Mouse (Mus musculus) ES-E14 (cell line): ENCODE measurements around the gene Ace3. TPM values are rescaled to one million over a fixed set of nuclear protein-coding genes. Genes with fewer than 3 reads are reported as not detected.

ENCODE experiments used
- DNase-seq: peaks from one replicate; pipeline ENCODE4 v3.0.0-alpha.2; 2013; ENCODE audit warnings: low read depth, low spot score
- H3K27ac ChIP-seq: 2 replicates; pipeline ENCODE4 v1.5.1; 2012; ENCODE audit warnings: low read depth, mild to moderate bottlenecking, low read length, moderate library complexity, mixed read lengths; ENCODE audit not compliant: poor library complexity, insufficient read depth, severe bottlenecking
- H3K36me3 ChIP-seq: 2 replicates; pipeline ENCODE4 v1.6.1; 2012; ENCODE audit warnings: mild to moderate bottlenecking, low read length, moderate library complexity, mixed read lengths; ENCODE audit not compliant: control insufficient read depth, poor library complexity, insufficient read depth, severe bottlenecking
- H3K4me1 ChIP-seq, 2 experiments: fragments of 150-350 bp in 1 of 2; sonication (generic) in 1 of 2; 2 replicates each; pipeline ENCODE4 v1.6.1; 2012; ENCODE audit warnings: low read length in 2 of 2, mild to moderate bottlenecking in 1 of 2, mixed read lengths in 1 of 2; ENCODE audit not compliant: control insufficient read depth in 2 of 2, insufficient read depth in 2 of 2, poor library complexity in 1 of 2
- H3K4me3 ChIP-seq, 2 experiments: fragments of 150-350 bp in 1 of 2; sonication (generic) in 1 of 2; 2 replicates each; pipeline ENCODE4 v1.5.1; 2012; ENCODE audit warnings: low read length in 2 of 2, low read depth in 1 of 2, mild to moderate bottlenecking in 1 of 2, mixed read lengths in 1 of 2; ENCODE audit not compliant: insufficient read depth in 1 of 2, poor library complexity in 1 of 2, severe bottlenecking in 1 of 2
- H3K9ac ChIP-seq: 2 replicates; pipeline ENCODE4 v1.6.1; 2012; ENCODE audit warnings: low read depth, mild to moderate bottlenecking, low read length, mixed read lengths; ENCODE audit not compliant: poor library complexity, insufficient read depth, severe bottlenecking
- H3K9me3 ChIP-seq: fragments of 150-350 bp; sonication (generic); 2 replicates; pipeline ENCODE4 v1.6.1; 2012; ENCODE audit warnings: low read depth, mild to moderate bottlenecking, low read length; ENCODE audit not compliant: control insufficient read depth, insufficient read depth
- CHD2 ChIP-seq: IDR thresholded peaks from 2 replicates; pipeline ENCODE4 v1.6.1; 2014; ENCODE audit warnings: mild to moderate bottlenecking, low read depth, low read length, inconsistent platforms
- HCFC1 ChIP-seq: IDR thresholded peaks from 2 replicates; pipeline ENCODE4 v1.6.1; 2012; ENCODE audit warnings: low read length, inconsistent platforms, borderline replicate concordance; ENCODE audit not compliant: insufficient read depth
- MAFK ChIP-seq: IDR thresholded peaks from 2 replicates; pipeline ENCODE4 v1.6.1; 2014; ENCODE audit warnings: mild to moderate bottlenecking, low read depth, low read length, inconsistent platforms; ENCODE audit not compliant: insufficient read depth
- ZC3H11A ChIP-seq: IDR thresholded peaks from 2 replicates; pipeline ENCODE4 v1.6.1; 2012; ENCODE audit warnings: low read depth, mild to moderate bottlenecking, inconsistent platforms, low read length, borderline replicate concordance
- ZNF384 ChIP-seq: IDR thresholded peaks from 2 replicates; pipeline ENCODE4 v1.6.1; 2012; ENCODE audit warnings: low read depth, low read length, inconsistent platforms
- in situ Hi-C, 2 experiments: fragments of 600-800 bp; cut with MboI; formaldehyde crosslinking; loops; one replicate each; pipeline ENCODE4 v1.15.1; 2025; ENCODE audit warnings: low sequenced_read_pairs in 2 of 2, inconsistent platforms in 1 of 2; ENCODE audit not compliant: unreplicated experiment in 2 of 2
- total RNA-seq: library from RNA; depleted of rRNA; stranded (reverse); fragments of 300-350 nt; gene quantifications from 2 replicates; pipeline ENCODE4 v1.2.3, GENCODE M21; 2012

Gene Ace3
- total RNA-seq, 1 experiment = not detected

GRCm38 (mm10) chr11:105975050-105975449, 19.4 kb upstream of the Ace3 start:
- Histone ChIP-seq H3K4me3 (no peak overlapping the region), H3K9ac (no peak overlapping the region), H3K36me3 (no peaks in the 10 kb centered on the region), H3K9me3 (no peaks in the 10 kb centered on the region), H3K27ac (no peak overlapping the region), H3K4me1 (peaks cover 0 to 2% of the 10 kb centered on the region in 2 experiments; a peak in 1 of 4 replicates)
- TF ChIP-seq ZC3H11A = no peak
- TF ChIP-seq ZNF384 = no peak
- no peak for TF ChIP-seq CHD2
- no peak for TF ChIP-seq MAFK
- TF ChIP-seq HCFC1 = no peak
- in situ Hi-C loops = no loop called here
- DNase-seq = no peak

- TF ChIP-seq MAFK (no peak), HCFC1 (no peak), ZC3H11A (no peak), CHD2 (no peak), ZNF384 (no peak)
- H3K9ac ChIP-seq = no peak overlapping the region
- H3K4me1 ChIP-seq = peaks cover 0 to 2% of the 10 kb centered on the region in 2 experiments; a peak in 1 of 4 replicates
- H3K36me3 ChIP-seq = no peaks in the 10 kb centered on the region
- no peaks in the 10 kb centered on the region for H3K9me3 ChIP-seq
- DNase-seq = no peak
- no peak overlapping the region for H3K27ac ChIP-seq
- in situ Hi-C loops = no loop called here
- H3K4me3 ChIP-seq = no peak overlapping the region
These were observed 18.8 kb upstream of the Ace3 start for GRCm38 (mm10) chr11:105975636-105976035.

GRCm38 (mm10) chr11:105978232-105978631, 16.2 kb upstream of the Ace3 start:
- H3K4me1 ChIP-seq = no peaks in the 10 kb centered on the region

GRCm38 (mm10) chr11:105978634-105979033, 15.8 kb upstream of the Ace3 start:
- Histone ChIP-seq H3K4me3 (no peak overlapping the region), H3K4me1 (no peaks in the 10 kb centered on the region), H3K9me3 (no peaks in the 10 kb centered on the region), H3K9ac (no peak overlapping the region), H3K27ac (no peak overlapping the region), H3K36me3 (no peaks in the 10 kb centered on the region)
- in situ Hi-C loops = no loop called here
- DNase-seq = no peak
- TF ChIP-seq ZNF384 (no peak), ZC3H11A (no peak), MAFK (no peak)

More at GRCm38 (mm10) chr11:105978232-105978631, 16.2 kb upstream of the Ace3 start:
- H3K4me3 ChIP-seq = no peak overlapping the region
- no peak overlapping the region for H3K9ac ChIP-seq
- in situ Hi-C loops = no loop called here
- no peaks in the 10 kb centered on the region for H3K36me3 ChIP-seq
- H3K27ac ChIP-seq = no peak overlapping the region
- no peaks in the 10 kb centered on the region for H3K9me3 ChIP-seq
- TF ChIP-seq HCFC1 = no peak
- no peak for TF ChIP-seq ZNF384
- DNase-seq = no peak

GRCm38 (mm10) chr11:105984452-105984851, 10.0 kb upstream of the Ace3 start:
- no peak for DNase-seq
- in situ Hi-C loops = no loop called here
- no peaks in the 10 kb centered on the region for H3K9me3 ChIP-seq
- no peak overlapping the region for H3K27ac ChIP-seq
- TF ChIP-seq ZC3H11A = no peak
- no peak for TF ChIP-seq HCFC1
- TF ChIP-seq MAFK = no peak
- no peak for TF ChIP-seq CHD2
- no peak for TF ChIP-seq ZNF384
- no peaks in the 10 kb centered on the region for H3K36me3 ChIP-seq
- H3K9ac ChIP-seq = no peak overlapping the region
- peaks cover 4 to 9% of the 10 kb centered on the region in 2 experiments for H3K4me1 ChIP-seq
- H3K4me3 ChIP-seq = no peak overlapping the region
